Mouse (Mus musculus) 3T3-L1 (cell line): ENCODE measurements at regions not wholly inside any gene's neighbourhood (a gene's known extent, or its start where the extent isn't known, plus 50 kb on each side); places are given as distances from the start of the nearest gene placed in this dataset.

Experiments used
- DNase-seq: peaks from one replicate; pipeline ENCODE4 v3.0.0-alpha.2; 2015; ENCODE audit warnings: low read depth, low spot score

- no peak for DNase-seq
Observed at GRCm38 (mm10) chr3:149370517-149371227, 380.3 kb upstream of the Adgrl2 start.

GRCm38 (mm10) chr3:149367888-149368287 is 377.5 kb upstream of the Adgrl2 start:
- DNase-seq: no peak

- no peak for DNase-seq
Observed at GRCm38 (mm10) chr3:149360164-149360563, 369.8 kb upstream of the Adgrl2 start.

- no peak for DNase-seq
Observed at GRCm38 (mm10) chr3:149358570-149359193, 368.3 kb upstream of the Adgrl2 start.

GRCm38 (mm10) chr3:149357903-149358569 is 367.7 kb upstream of the Adgrl2 start:
- DNase-seq: no peak

- DNase-seq: no peak
Observed at GRCm38 (mm10) chr3:149357121-149357520, 366.8 kb upstream of the Adgrl2 start.

GRCm38 (mm10) chr3:149355362-149355761 is 365.0 kb upstream of the Adgrl2 start:
- no peak for DNase-seq

GRCm38 (mm10) chr3:149353958-149354357 is 363.6 kb upstream of the Adgrl2 start:
- DNase-seq: no peak

- no peak for DNase-seq
Observed at GRCm38 (mm10) chr3:149352546-149352945, 362.2 kb upstream of the Adgrl2 start.

GRCm38 (mm10) chr3:149349731-149350130 is 359.4 kb upstream of the Adgrl2 start:
- DNase-seq: no peak

- DNase-seq: peak; percentile 3
Observed at GRCm38 (mm10) chr3:149349211-149349697, 358.9 kb upstream of the Adgrl2 start.

- DNase-seq: no peak
Observed at GRCm38 (mm10) chr3:149348459-149348971, 358.2 kb upstream of the Adgrl2 start.

GRCm38 (mm10) chr3:149347241-149347992 is 357.1 kb upstream of the Adgrl2 start:
- DNase-seq: no peak

GRCm38 (mm10) chr3:149342511-149342910 is 352.2 kb upstream of the Adgrl2 start:
- no peak for DNase-seq

GRCm38 (mm10) chr3:149339374-149339753 is 349.0 kb upstream of the Adgrl2 start:
- no peak for DNase-seq

- no peak for DNase-seq
Observed at GRCm38 (mm10) chr3:149338684-149339373, 348.5 kb upstream of the Adgrl2 start.

- no peak for DNase-seq
Observed at GRCm38 (mm10) chr3:149335259-149335658, 344.9 kb upstream of the Adgrl2 start.

GRCm38 (mm10) chr3:149333607-149334006 is 343.3 kb upstream of the Adgrl2 start:
- DNase-seq: no peak

GRCm38 (mm10) chr3:149333131-149333530 is 342.8 kb upstream of the Adgrl2 start:
- DNase-seq: no peak

GRCm38 (mm10) chr3:149332105-149332504 is 341.8 kb upstream of the Adgrl2 start:
- no peak for DNase-seq
